17 mouse cellular contexts compared by ENCODE assay signal in the genomic region with DNA sequence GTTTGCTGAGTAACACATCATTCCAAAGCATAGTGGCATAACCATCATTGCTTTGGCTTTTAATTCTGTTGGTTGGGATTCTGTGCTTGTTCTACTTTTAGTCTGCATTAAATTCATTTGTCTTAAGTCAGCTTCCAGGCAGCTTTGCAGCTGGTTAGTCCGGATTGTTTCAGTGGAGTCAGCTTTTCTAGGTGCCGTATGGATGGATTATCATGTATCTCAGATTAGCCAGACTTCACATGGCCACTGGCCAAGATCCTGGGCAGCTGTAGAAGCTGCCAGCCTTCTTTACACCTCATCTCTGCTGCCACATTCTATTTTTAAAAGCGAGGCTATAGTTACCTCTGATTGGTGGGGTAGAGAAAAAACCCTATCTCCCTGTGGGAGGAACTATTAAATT.
A peak's percentile ranks its signal among the peaks of the same experiment; 100 is the strongest.
DNase-seq lines count a peak whose midpoint lies in the region; ATAC-seq and TF ChIP-seq lines count a peak whose summit lies in the region.
"Had no signal": no experiment of that assay in that cellular context is flagged by ENCODE, and none has a peak within 500 bp of the region (broad histone marks: within the 10 kb centered on the region; RNA-seq: fewer than 3 reads in every experiment).

No protein-coding gene starts in this region.

- no peak for TF ChIP-seq POLR2A in brain, embryonic 14.5 days (IDR thresholded peaks at IDR 0.05; ENCODE audit: borderline replicate concordance, extremely low read depth, insufficient read depth, insufficient read length, poor library complexity, severe bottlenecking)

- no peak for TF ChIP-seq CTCF in brain, embryonic 14.5 days (IDR thresholded peaks at IDR 0.05; ENCODE audit: borderline replicate concordance, extremely low read depth, insufficient read depth, insufficient read length)

- no peak for ATAC-seq in granulocyte monocyte progenitor cell, adult 5-6 weeks (replicated peaks; ENCODE audit: poor library complexity, severe bottlenecking)
- ATAC-seq: forebrain, embryonic 13.5 days had no signal

- intact Hi-C loops in left cerebral cortex, postnatal 4 days (cut with DNase I): no loop called here

- DNase-seq in cerebellum, postnatal 25 days: peak; percentile 10 to 52
- no peak for DNase-seq in cerebellum, adult 18-20 months
- DNase-seq in layer of hippocampus, adult 11-12 months (ENCODE audit: low spot score): peak; percentile 13
- DNase-seq in layer of hippocampus, postnatal 14 days (ENCODE audit: low spot score in 2 of 2): no peak
- DNase-seq in brain, embryonic 14.5 days (ENCODE audit: low read depth): peak; percentile 36
- DNase-seq in left cerebral cortex, postnatal 4 days: peak; percentile 50
- DNase-seq in gastrocnemius, postnatal 4 days (ENCODE audit: low spot score in 2 of 2): no peak
- DNase-seq: adrenal gland, adult 8-10 months; cerebellum, adult 9-11 months; gastrocnemius, postnatal 14 days; heart, postnatal 4 days; kidney, adult 18-20 months; kidney, postnatal 14 days; lung, postnatal 14 days; thymus, adult 2 months had no signal

Comparison
In these comparisons a context has a peak if more than half of its experiments do, and no peak if none do; other contexts are left out.
1. DNase-seq: peak in cerebellum, postnatal 25 days (2 of 2), layer of hippocampus, adult 11-12 months (single experiment), brain, embryonic 14.5 days (single experiment) and left cerebral cortex, postnatal 4 days (single experiment); none in cerebellum, adult 18-20 months (0 of 2), layer of hippocampus, postnatal 14 days (0 of 2) and gastrocnemius, postnatal 4 days (0 of 2).